Mouse (Mus musculus): ENCODE results near the gene Gsap. TPM values are rescaled to one million over a fixed set of nuclear protein-coding genes. Genes with fewer than 3 reads are reported as not detected.
"Not testable (repeated sequence)": the region's sequence is repeated elsewhere in the genome, so short reads cannot be mapped to it uniquely, and the experiment has no call there.

Gsap gene
- total RNA-seq, 2 experiments from 2014 or later: 4.2 to 4.5 TPM

GRCm38 (mm10) chr5:21254731-21255525 is 68.9 kb downstream of the Gsap start:
- intact Hi-C loops (cut with DNase I): loop anchor here (5.0 to 10.0 kb wide), 4 partner anchors 68 to 240 kb away; partner anchors contain the start of genes Gsap and Ptpn12
- DNase-seq: no peak

GRCm38 (mm10) chr5:21255551-21256132 is 69.6 kb downstream of the Gsap start:
- intact Hi-C loops (cut with DNase I): loop anchor here (5.0 to 10.0 kb wide), 3 partner anchors 68 to 241 kb away; partner anchors contain the start of gene Gsap
- DNase-seq: no peak

DNA sequence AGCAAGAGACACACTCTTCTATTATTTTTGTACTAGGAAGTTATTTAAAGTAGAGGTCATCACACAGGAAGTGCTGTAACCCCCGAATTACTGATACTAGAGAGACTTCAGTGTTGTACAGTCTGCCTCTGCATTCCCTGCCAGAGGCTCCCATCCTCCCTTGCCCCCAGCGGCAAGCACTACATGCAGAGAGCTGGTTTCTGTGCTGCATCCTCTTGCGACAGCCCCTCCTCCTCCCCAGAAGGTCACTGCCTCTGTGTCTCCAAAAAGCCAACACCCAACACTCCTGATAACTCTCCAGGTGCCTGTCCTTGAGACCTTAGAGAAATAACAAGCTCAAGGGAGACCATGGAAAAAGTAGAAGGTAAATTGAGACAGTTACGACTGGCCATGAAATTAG is 71.1 kb downstream of the Gsap start:
- DNase-seq: no peak
- intact Hi-C loops (cut with DNase I): loop anchor here (5.0 to 10.0 kb wide), 3 partner anchors 70 to 242 kb away; partner anchors contain the start of gene Gsap

- no peak for DNase-seq
- intact Hi-C loops (cut with DNase I): loop anchor here (5.0 to 10.0 kb wide), 3 partner anchors 71 to 243 kb away; partner anchors contain the start of gene Gsap
Measured at GRCm38 (mm10) chr5:21257806-21258205, 71.8 kb downstream of the Gsap start.

DNA sequence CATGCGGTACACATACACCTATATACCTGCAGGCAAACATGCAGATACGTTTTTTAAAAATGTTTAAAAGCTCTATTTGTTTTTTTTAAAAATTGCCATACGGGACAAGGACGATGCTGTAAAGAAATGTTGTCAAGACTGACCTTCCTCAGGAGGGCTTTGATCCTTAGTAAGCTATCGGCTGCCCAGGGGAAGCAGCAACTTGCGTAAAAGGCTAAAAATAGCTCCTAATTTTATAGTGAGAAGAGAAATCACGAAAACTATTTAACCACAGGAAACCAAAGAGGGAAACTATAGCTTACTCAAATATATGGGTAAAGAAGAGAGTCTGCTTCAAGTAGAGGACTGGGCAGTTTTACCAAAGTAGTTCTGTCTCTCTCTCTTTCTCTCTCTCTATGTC is 74.7 kb downstream of the Gsap start:
- intact Hi-C loops (cut with DNase I): loop anchor here (10.0 kb wide), 2 partner anchors 346 to 474 kb away; partner anchors contain the start of gene Pmpcb

GRCm38 (mm10) chr5:21261202-21261844 is 75.3 kb downstream of the Gsap start:
- intact Hi-C loops (cut with DNase I): loop anchor here (10.0 kb wide), 2 partner anchors 347 to 473 kb away; partner anchors contain the start of gene Pmpcb
- DNase-seq: no peak

More for the DNA sequence above, 74.7 kb downstream of the Gsap start:
- no peak for DNase-seq

GRCm38 (mm10) chr5:21263202-21264055 is 77.4 kb downstream of the Gsap start:
- no peak for DNase-seq
- intact Hi-C loops (cut with DNase I): loop anchor here (2.0 to 10.0 kb wide), 4 partner anchors 67 to 471 kb away; partner anchors contain the start of gene Pmpcb

- DNase-seq: no peak
- intact Hi-C loops (cut with DNase I): loop anchor here (1.0 to 10.0 kb wide), 6 partner anchors 66 to 470 kb away; partner anchors contain the start of gene Pmpcb
Measured at GRCm38 (mm10) chr5:21264352-21265021, 78.4 kb downstream of the Gsap start.

- intact Hi-C loops (cut with DNase I): loop anchor here (1.0 to 10.0 kb wide), 6 partner anchors 66 to 470 kb away; partner anchors contain the start of gene Pmpcb
- DNase-seq: peak; percentile 85 to 88
Measured at GRCm38 (mm10) chr5:21265049-21265448, 79.0 kb downstream of the Gsap start.

DNA sequence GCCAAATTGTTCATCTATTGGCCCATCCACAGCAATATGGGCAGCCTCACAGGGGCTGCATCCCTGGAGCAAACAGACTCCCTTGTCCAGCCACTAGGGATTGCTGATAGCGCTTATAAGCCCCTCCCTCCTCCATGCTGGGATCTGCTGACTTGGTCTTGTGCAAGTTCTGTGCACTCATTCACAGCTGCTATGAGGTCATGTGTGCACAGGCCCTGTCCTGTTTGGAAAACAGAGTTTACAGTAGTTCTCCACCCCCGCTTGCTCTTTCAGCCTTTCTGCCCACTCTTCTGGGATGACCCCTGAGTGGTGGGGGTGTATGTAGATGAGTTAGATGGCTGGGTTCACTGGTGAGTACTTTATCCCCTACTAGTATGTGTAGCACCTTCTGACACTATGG is 81.0 kb downstream of the Gsap start:
- intact Hi-C loops (cut with DNase I): loop anchor here (10.0 kb wide), 2 partner anchors 352 to 468 kb away; partner anchors contain the start of gene Pmpcb
- peak in 1 of 2 experiments; percentile 46 for DNase-seq

DNA sequence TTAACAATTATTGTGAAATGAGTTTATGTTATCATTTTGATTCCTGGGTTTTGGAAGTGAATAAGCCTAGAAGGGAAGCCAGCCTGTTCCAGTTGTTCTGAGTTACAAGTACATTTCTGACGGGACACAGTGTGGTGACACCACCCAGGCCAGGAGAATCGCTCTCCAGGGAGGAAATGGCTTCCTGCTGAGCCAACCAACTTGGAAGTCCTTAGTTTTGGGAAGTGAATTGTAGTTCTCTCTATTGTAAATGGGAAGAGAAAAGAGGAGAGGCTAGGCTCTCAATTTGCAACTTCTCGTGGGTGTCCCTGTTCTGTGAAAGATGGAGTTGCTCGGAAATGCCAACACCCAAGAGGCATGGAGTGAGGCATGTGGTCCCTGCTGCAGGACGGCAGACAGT is 83.4 kb downstream of the Gsap start:
- DNase-seq: peak; percentile 52 to 67
- intact Hi-C loops (cut with DNase I): loop anchor here (10.0 kb wide), 2 partner anchors 355 to 465 kb away; partner anchors contain the start of gene Pmpcb

DNA sequence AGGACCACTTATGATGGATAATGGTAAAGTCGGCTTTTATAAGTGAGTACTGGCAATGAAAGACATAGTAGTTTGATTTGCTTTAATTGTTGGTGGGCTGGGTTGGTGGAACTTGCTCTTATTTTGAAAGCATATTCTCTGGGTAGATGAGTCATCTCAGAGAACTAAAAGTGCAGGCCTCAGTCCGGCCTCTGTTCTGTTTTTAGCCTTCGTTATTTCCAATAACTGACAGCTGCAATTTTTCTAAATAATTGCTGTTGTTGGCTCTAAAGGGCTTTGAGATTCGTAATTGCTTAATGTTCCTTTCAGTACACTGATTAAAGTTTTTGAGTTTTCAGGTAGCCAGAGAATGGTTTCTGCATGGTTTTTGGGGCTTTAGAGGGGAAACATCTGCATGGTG is 84.7 kb downstream of the Gsap start:
- intact Hi-C loops (cut with DNase I): no loop called here
- no peak for DNase-seq

DNA sequence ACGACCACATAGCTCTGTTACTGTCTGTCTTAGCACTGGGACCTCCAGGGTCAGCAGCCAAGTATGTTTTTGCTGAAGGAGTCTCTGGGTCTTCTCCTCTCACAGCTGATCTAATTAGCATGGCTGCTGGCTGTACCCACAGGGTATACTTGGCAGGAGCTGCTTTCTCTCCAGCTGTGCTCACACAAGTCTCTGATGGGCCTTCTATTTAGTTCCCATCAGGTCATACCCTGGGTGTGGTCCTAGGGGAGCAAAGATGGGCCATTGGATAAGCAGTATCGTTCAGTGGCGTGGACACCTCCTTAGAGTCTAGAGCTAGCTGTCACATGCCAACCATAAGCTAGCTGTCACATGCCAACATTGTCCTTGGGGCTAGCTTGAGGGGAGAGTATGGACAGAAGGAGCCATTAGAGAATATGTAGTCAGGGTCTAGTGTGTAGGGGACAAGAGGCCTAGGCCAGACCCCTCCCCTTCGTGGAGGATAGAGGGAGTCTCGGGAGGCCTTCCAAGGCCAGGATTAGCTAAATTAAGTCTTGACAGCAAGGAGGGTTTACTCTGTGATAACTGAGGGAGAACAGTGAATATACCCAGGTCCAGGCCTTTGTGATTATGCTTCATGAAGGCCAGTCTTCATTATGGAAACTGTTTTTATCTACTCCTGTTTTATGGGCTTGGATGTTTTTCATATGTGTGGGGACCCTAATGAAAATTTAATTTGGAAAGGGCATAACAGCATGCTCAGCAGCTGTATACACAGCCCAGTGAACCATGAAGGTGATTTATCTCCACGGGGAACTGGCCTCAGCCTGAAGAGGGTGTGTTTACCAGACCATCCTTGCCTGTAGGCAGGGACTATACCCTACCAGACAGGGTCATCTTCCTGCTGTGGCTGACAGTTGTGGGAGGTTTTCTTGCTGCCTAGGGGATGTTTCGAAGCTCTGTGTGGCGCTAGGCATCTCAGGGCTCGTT is 85.6 kb downstream of the Gsap start:
- no peak for DNase-seq
- intact Hi-C loops (cut with DNase I): no loop called here

- intact Hi-C loops (cut with DNase I): loop anchor here (1.0 to 2.0 kb wide), 2 partner anchors 95 to 143 kb away; partner anchors contain the start of gene Fgl2
- DNase-seq: not testable (repeated sequence)
Measured at GRCm38 (mm10) chr5:21277685-21278084, 91.6 kb downstream of the Gsap start.

GRCm38 (mm10) chr5:21283356-21284062 is 97.5 kb downstream of the Gsap start:
- intact Hi-C loops (cut with DNase I): no loop called here
- peak in 1 of 2 experiments; percentile 33 for DNase-seq

DNA sequence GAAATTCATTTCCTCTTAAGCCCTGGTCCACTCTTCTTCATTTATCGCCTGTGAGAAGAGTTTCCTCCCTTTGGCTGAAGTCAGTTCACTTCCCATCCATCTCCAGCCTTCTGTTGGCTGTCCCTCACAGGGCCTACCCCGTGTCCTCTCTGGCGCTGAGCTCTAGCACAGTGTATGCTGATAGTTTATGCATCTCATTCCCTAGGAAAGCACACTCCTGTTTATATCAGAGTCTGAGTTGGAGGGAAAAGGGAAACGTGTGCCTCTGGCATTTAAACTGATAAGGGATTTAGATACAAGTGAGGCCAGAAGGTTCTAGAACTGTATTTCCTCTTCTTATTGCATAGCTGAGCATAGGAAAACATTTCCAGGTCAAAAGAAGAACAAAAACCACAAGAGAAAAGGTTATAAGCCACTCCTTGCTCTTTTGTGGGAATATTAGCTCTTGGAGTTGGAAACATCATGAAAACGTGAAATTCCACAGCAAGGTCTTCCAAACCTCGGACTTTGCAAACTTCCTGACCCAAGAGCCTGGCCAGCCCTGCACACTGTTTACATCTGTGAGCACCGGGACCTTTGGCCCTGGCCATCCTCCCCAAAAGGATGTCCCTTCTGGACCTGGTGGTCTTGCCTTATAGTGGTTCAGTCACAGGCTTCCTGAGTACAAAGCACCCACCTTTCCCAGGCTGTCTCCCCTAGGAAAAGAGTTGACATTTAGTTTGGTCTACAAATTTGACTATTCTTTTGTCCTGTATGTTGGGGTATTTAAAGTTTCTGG is 102.8 kb downstream of the Gsap start:
- intact Hi-C loops (cut with DNase I): no loop called here

More for the DNA sequence above, 102.8 kb downstream of the Gsap start:
- DNase-seq: no peak
